Mouse (Mus musculus) brain, embryonic 14.5 days (tissue): ENCODE measurements at regions not wholly inside any gene's neighbourhood (a gene's known extent, or its start where the extent isn't known, plus 50 kb on each side); places are given as distances from the start of the nearest gene placed in this dataset.

Source experiments
- DNase-seq: peaks from one replicate; pipeline ENCODE4 v3.0.0-alpha.2; 2011; ENCODE audit warnings: low read depth
- CTCF ChIP-seq: fragments of 200-500 bp; IDR thresholded peaks from 2 replicates; pipeline ENCODE4 v1.5.1; 2012; ENCODE audit warnings: inconsistent platforms, mild to moderate bottlenecking, moderate library complexity, borderline replicate concordance; ENCODE audit not compliant: insufficient read depth, insufficient read length; ENCODE audit errors: extremely low read depth
- POLR2A ChIP-seq: fragments of 200-500 bp; IDR thresholded peaks from 2 replicates; pipeline ENCODE4 v1.6.1; 2012; ENCODE audit warnings: mild to moderate bottlenecking, inconsistent platforms, borderline replicate concordance; ENCODE audit not compliant: poor library complexity, insufficient read depth, insufficient read length, severe bottlenecking; ENCODE audit errors: extremely low read depth

GRCm38 (mm10) chr5:119248626-119249025, 421.8 kb upstream of the Tbx3 start:
- no peak for TF ChIP-seq CTCF
- TF ChIP-seq POLR2A = no peak
- no peak for DNase-seq

- no peak for DNase-seq
- no peak for TF ChIP-seq CTCF
- TF ChIP-seq POLR2A = no peak
These were observed 421.2 kb upstream of the Tbx3 start for GRCm38 (mm10) chr5:119249124-119249718.

- DNase-seq = no peak
- TF ChIP-seq POLR2A (no peak), CTCF (no peak)
These were observed 419.0 kb upstream of the Tbx3 start for GRCm38 (mm10) chr5:119251311-119252047.

GRCm38 (mm10) chr5:119257374-119258120, 412.9 kb upstream of the Tbx3 start:
- DNase-seq = peak; percentile 41
- TF ChIP-seq POLR2A = no peak
- no peak for TF ChIP-seq CTCF

GRCm38 (mm10) chr5:119258831-119259230, 411.6 kb upstream of the Tbx3 start:
- no peak for DNase-seq
- TF ChIP-seq POLR2A (no peak), CTCF (no peak)

- DNase-seq = peak; percentile 67
- TF ChIP-seq CTCF = no peak
- TF ChIP-seq POLR2A = no peak
These were observed 405.1 kb upstream of the Tbx3 start for GRCm38 (mm10) chr5:119265149-119265890.

- DNase-seq = no peak
- TF ChIP-seq CTCF (no peak), POLR2A (no peak)
These were observed 399.1 kb upstream of the Tbx3 start for GRCm38 (mm10) chr5:119271234-119271852.

GRCm38 (mm10) chr5:119273203-119273602, 397.3 kb upstream of the Tbx3 start:
- TF ChIP-seq CTCF (no peak), POLR2A (no peak)
- no peak for DNase-seq

GRCm38 (mm10) chr5:119273615-119274014, 396.9 kb upstream of the Tbx3 start:
- TF ChIP-seq POLR2A (no peak), CTCF (no peak)
- DNase-seq = no peak

- peak; percentile 88 for DNase-seq
- TF ChIP-seq POLR2A = no peak
- TF ChIP-seq CTCF = no peak
These were observed 395.5 kb upstream of the Tbx3 start for GRCm38 (mm10) chr5:119274817-119275494.
